Mouse (Mus musculus): Measurements from ENCODE around the gene Mxra8. TPM values are rescaled to one million over a fixed set of nuclear protein-coding genes. Genes with fewer than 3 reads are reported as not detected.

Gene Mxra8
- polyA plus RNA-seq, 1 experiment from 2014 or later: 16.6 TPM

GRCm38 (mm10) chr4:155888181-155888580 lies 48.7 kb downstream of the Mxra8 start:
- WGBS: 93% methylated on average over 9 of the region's 9 CpGs
- Histone ChIP-seq H3K36me3 (ENCODE audit: control insufficient read depth, insufficient read depth, low read length) (peaks cover 32% of the 10 kb centered on the region), H3K27me3 (replicated peaks; ENCODE audit: control insufficient read depth, insufficient read depth, low read length) (no peaks in the 10 kb centered on the region), H3K27ac (ENCODE audit: low read depth, low read length) (no peak overlapping the region), H3K4me3 (ENCODE audit: low read depth, low read length) (no peak overlapping the region), H3K4me1 (replicated peaks; ENCODE audit: control insufficient read depth, insufficient read depth, low read length) (peaks cover 11% of the 10 kb centered on the region), H3K4me2 (no peak overlapping the region), H3K9me3 (ENCODE audit: control insufficient read depth, low read length) (no peaks in the 10 kb centered on the region), H3K9ac (ENCODE audit: low read depth, low read length) (no peak overlapping the region)
- DNase-seq (ENCODE audit: low spot score) (no peak), ATAC-seq (replicated peaks; ENCODE audit: low FRiP score) (no peak)

GRCm38 (mm10) chr4:155889316-155889715 lies 49.8 kb downstream of the Mxra8 start:
- no peak for DNase-seq (ENCODE audit: low spot score)
- peaks cover 23% of the 10 kb centered on the region for H3K4me1 ChIP-seq (replicated peaks; ENCODE audit: control insufficient read depth, insufficient read depth, low read length)
- no peak overlapping the region for H3K4me3 ChIP-seq (ENCODE audit: low read depth, low read length)
- WGBS: 83% methylated on average over 5 of the region's 5 CpGs
- H3K9ac ChIP-seq (ENCODE audit: low read depth, low read length): no peak overlapping the region
- no peak overlapping the region for H3K4me2 ChIP-seq
- no peaks in the 10 kb centered on the region for H3K27me3 ChIP-seq (replicated peaks; ENCODE audit: control insufficient read depth, insufficient read depth, low read length)
- peaks cover 32% of the 10 kb centered on the region for H3K36me3 ChIP-seq (ENCODE audit: control insufficient read depth, insufficient read depth, low read length)
- no peaks in the 10 kb centered on the region for H3K9me3 ChIP-seq (ENCODE audit: control insufficient read depth, low read length)
- H3K27ac ChIP-seq (ENCODE audit: low read depth, low read length): no peak overlapping the region
- no peak for ATAC-seq (replicated peaks; ENCODE audit: low FRiP score)

- Histone ChIP-seq H3K27ac (ENCODE audit: low read depth, low read length) (no peak overlapping the region; the same call in 1 of the 2 replicates), H3K36me3 (ENCODE audit: control insufficient read depth, insufficient read depth, low read length) (peaks cover 23% of the 10 kb centered on the region), H3K27me3 (replicated peaks; ENCODE audit: control insufficient read depth, insufficient read depth, low read length) (no peaks in the 10 kb centered on the region), H3K4me3 (ENCODE audit: low read depth, low read length) (peak overlapping the region; percentile 96), H3K4me2 (peak overlapping the region; percentile 99), H3K9me3 (ENCODE audit: control insufficient read depth, low read length) (no peaks in the 10 kb centered on the region), H3K9ac (ENCODE audit: low read depth, low read length) (peak overlapping the region; percentile 95), H3K4me1 (replicated peaks; ENCODE audit: control insufficient read depth, insufficient read depth, low read length) (peaks cover 34% of the 10 kb centered on the region)
- DNase-seq (ENCODE audit: low spot score) (peak; percentile 52), ATAC-seq (replicated peaks; ENCODE audit: low FRiP score) (no peak)
- under 1% methylated on average over 34 of the region's 34 CpGs for WGBS
These were observed 51.6 kb downstream of the Mxra8 start for GRCm38 (mm10) chr4:155891011-155891471.

- DNase-seq (ENCODE audit: low spot score): peak; percentile 94
- peak within 1 kb of the TSS; percentile 96 for H3K4me3 ChIP-seq (ENCODE audit: low read depth, low read length)
- H3K27me3 ChIP-seq (replicated peaks; ENCODE audit: control insufficient read depth, insufficient read depth, low read length): no peaks in the 10 kb centered on the region
- ATAC-seq (replicated peaks; ENCODE audit: low FRiP score): peak; percentile 86
- H3K4me1 ChIP-seq (replicated peaks; ENCODE audit: control insufficient read depth, insufficient read depth, low read length): peaks cover 34% of the 10 kb centered on the region
- H3K36me3 ChIP-seq (ENCODE audit: control insufficient read depth, insufficient read depth, low read length): peaks cover 22% of the 10 kb centered on the region
- under 1% methylated on average over 51 of the region's 52 CpGs for WGBS
- H3K4me2 ChIP-seq: peak within 1 kb of the TSS; percentile 99
- no peaks in the 10 kb centered on the region for H3K9me3 ChIP-seq (ENCODE audit: control insufficient read depth, low read length)
- H3K27ac ChIP-seq (ENCODE audit: low read depth, low read length): peak within 1 kb of the TSS; percentile 97
- peak within 1 kb of the TSS; percentile 95 for H3K9ac ChIP-seq (ENCODE audit: low read depth, low read length)
These were observed 52.1 kb downstream of the Mxra8 start, which contains the start of the genes Pusl1 and Acap3 for GRCm38 (mm10) chr4:155891551-155892001. TSS of gene Pusl1 (minus strand) at chr4:155891781. TSS of gene Acap3 (plus strand) at chr4:155891822.

- peak overlapping the region; percentile 99 for H3K4me2 ChIP-seq
- no peaks in the 10 kb centered on the region for H3K27me3 ChIP-seq (replicated peaks; ENCODE audit: control insufficient read depth, insufficient read depth, low read length)
- peak overlapping the region; percentile 97 for H3K27ac ChIP-seq (ENCODE audit: low read depth, low read length)
- ATAC-seq (replicated peaks; ENCODE audit: low FRiP score) (peak; percentile 89), DNase-seq (ENCODE audit: low spot score) (peak; percentile 87)
- peaks cover 34% of the 10 kb centered on the region for H3K4me1 ChIP-seq (replicated peaks; ENCODE audit: control insufficient read depth, insufficient read depth, low read length)
- peaks cover 23% of the 10 kb centered on the region for H3K36me3 ChIP-seq (ENCODE audit: control insufficient read depth, insufficient read depth, low read length)
- WGBS: under 1% methylated on average over 56 of the region's 56 CpGs
- H3K9ac ChIP-seq (ENCODE audit: low read depth, low read length): peak overlapping the region; percentile 95
- H3K4me3 ChIP-seq (ENCODE audit: low read depth, low read length): peak overlapping the region; percentile 96
- H3K9me3 ChIP-seq (ENCODE audit: control insufficient read depth, low read length): no peaks in the 10 kb centered on the region
These were observed 52.5 kb downstream of the Mxra8 start for GRCm38 (mm10) chr4:155892017-155892416.

GRCm38 (mm10) chr4:155892438-155893211 lies 53.1 kb downstream of the Mxra8 start:
- DNase-seq (ENCODE audit: low spot score) (peak; percentile 53), ATAC-seq (replicated peaks; ENCODE audit: low FRiP score) (peak; percentile 35)
- H3K9me3 ChIP-seq (ENCODE audit: control insufficient read depth, low read length): no peaks in the 10 kb centered on the region
- peak overlapping the region; percentile 96 for H3K4me3 ChIP-seq (ENCODE audit: low read depth, low read length)
- H3K9ac ChIP-seq (ENCODE audit: low read depth, low read length): peak overlapping the region; percentile 95
- peak overlapping the region; percentile 99 for H3K4me2 ChIP-seq
- H3K27me3 ChIP-seq (replicated peaks; ENCODE audit: control insufficient read depth, insufficient read depth, low read length): no peaks in the 10 kb centered on the region
- H3K4me1 ChIP-seq (replicated peaks; ENCODE audit: control insufficient read depth, insufficient read depth, low read length): peaks cover 34% of the 10 kb centered on the region
- WGBS: 6% methylated on average over 37 of the region's 37 CpGs
- peaks cover 19% of the 10 kb centered on the region for H3K36me3 ChIP-seq (ENCODE audit: control insufficient read depth, insufficient read depth, low read length)
- peak overlapping the region; percentile 97; the same call in 1 of the 2 replicates for H3K27ac ChIP-seq (ENCODE audit: low read depth, low read length)

- peak overlapping the region; percentile 99 for H3K4me2 ChIP-seq
- peaks cover 34% of the 10 kb centered on the region for H3K4me1 ChIP-seq (replicated peaks; ENCODE audit: control insufficient read depth, insufficient read depth, low read length)
- H3K36me3 ChIP-seq (ENCODE audit: control insufficient read depth, insufficient read depth, low read length): peaks cover 16% of the 10 kb centered on the region
- ATAC-seq (replicated peaks; ENCODE audit: low FRiP score) (no peak), DNase-seq (ENCODE audit: low spot score) (no peak)
- peak overlapping the region; percentile 40; the same call in 1 of the 2 replicates for H3K27ac ChIP-seq (ENCODE audit: low read depth, low read length)
- WGBS: 74% methylated on average over 8 of the region's 8 CpGs
- no peaks in the 10 kb centered on the region for H3K9me3 ChIP-seq (ENCODE audit: control insufficient read depth, low read length)
- H3K4me3 ChIP-seq (ENCODE audit: low read depth, low read length): peak overlapping the region; percentile 96
- H3K27me3 ChIP-seq (replicated peaks; ENCODE audit: control insufficient read depth, insufficient read depth, low read length): no peaks in the 10 kb centered on the region
- H3K9ac ChIP-seq (ENCODE audit: low read depth, low read length): peak overlapping the region; percentile 95
These were observed 53.8 kb downstream of the Mxra8 start for GRCm38 (mm10) chr4:155893212-155893690.

Data from liver, embryonic 11.5 days (tissue).